Mouse (Mus musculus) cerebellum, postnatal 25 days (tissue): ENCODE data around the gene Dixdc1.

Experiments used
- DNase-seq, 2 experiments: peaks; one replicate each; pipeline ENCODE4 v3.0.0; 2021; ENCODE audit warnings: mixed read lengths in 2 of 2

The Dixdc1 gene

DNA sequence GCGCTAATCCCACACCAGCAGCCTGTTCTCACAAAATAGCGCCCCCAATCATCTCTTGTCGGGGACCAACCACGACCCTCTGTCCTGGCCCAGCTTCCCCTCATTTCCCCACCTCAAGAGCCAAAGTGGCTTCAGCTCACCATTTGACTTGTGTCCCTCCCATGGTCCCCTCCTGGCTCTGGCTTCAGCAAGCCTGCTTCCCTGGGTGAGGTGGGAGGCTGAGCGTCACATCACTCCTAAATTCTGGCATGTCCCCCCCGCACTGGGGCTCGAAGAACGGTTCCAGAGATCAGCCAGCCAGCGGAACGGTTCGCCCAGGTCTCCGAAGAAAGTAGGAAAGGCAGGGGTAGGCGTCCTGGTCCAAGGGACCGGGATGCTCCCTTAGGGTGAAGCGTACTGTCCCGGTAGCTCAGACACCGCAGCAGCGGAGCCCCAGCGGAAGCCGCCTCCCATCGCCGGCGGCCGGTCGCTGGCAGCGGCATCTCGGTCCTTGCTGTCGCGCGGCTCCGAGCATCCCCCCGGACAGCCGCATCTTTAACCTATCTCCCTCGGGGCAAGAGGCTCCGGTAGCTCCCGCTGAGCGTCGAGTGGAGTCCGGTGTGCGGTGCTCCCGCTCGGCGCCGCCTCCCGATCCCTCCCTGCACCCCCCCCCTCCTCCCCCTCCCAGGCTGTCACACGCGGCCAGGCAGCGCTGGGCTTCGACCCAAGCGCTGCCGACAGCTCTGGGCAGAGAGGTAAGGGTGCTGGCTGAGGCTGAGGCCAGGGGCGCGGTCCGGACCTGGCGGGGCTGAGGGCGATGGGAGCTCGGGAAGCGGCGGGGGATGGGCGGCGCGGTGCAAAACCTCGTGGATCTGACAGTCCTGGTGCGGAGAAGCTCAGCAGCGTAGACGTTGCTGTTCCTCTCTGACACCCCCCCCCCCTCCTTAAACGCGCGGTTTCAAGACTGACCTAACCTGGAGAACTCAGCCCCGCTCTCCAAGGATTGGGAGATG is 40.6 kb downstream of the Dixdc1 start:
- DNase-seq: peak; percentile 82 to 84

DNA sequence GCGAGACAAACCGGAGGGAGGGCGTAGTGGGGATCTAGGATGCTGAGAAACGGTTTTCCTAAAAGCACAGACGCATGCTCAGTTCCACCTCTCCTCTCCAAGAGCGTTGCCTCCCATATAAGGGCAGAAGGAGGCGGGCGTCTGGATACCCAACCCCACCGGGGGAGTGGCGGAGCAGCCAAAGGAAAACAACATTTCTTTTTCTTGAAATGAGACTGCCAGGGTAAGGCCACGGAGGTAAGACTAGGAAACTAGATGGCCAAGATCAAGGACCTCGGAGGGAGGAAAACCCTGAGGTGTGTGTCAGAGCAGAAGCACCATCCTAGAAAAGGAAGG is 41.6 kb downstream of the Dixdc1 start:
- peak; percentile 81 to 87 for DNase-seq

DNA sequence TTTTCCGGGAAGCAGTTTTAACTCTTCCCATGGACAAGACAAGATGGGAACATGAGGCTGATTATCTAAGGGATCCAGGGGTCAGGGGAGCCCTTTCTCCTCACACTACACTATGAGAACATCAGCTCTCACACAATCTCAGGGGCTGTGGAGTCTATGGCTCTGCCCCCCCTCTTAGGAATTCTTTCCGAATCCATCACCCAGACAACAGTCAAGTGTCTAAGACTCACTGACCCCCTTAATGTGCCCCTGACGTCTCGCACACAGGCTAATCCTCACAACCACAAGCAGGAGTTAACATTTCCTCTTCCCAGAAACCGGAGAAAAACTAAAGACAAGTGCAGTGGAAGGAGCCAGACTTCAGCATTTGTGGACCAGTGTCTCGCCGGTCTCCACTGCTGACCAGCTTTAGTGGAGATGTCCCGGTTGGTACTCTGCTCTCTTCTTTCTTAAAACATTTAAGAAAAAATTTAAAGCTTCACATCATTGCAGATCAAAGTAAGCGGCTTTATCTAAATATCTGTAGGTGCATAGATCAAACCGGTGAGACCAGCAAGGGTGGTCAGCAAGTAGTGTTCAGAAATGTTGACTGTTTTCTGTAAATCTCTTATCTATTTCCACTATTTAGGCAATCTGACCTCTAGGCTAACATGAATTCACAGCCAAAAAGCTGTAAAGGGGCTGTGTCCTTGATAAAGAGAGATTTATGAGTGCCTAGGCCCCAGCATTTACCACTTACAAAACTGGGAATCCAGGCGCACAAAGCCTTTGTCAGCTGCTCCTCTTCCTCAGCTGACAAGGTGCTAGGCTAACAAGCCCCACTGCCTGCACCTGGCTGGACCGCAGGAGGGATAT is 42.2 kb downstream of the Dixdc1 start:
- DNase-seq: no peak

DNA sequence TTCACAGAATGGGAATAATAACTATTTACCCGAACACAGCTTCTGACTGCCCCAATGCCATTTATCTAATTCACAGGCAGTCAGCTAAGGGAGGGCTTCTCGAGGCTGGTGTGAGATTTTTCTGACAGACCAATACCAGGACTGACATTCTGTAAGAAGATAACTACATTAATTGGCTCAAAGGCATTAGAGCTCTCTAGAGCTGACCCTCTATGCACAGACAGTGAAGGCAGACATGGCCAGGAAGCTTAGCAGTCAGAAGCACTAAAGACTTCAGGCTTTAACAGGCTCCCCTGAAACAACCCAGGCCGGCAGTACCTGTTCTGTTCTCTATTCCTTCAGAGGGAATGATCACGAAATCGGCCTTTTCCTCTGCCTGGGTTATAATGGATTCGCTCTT is 44.2 kb downstream of the Dixdc1 start:
- DNase-seq: no peak

DNA sequence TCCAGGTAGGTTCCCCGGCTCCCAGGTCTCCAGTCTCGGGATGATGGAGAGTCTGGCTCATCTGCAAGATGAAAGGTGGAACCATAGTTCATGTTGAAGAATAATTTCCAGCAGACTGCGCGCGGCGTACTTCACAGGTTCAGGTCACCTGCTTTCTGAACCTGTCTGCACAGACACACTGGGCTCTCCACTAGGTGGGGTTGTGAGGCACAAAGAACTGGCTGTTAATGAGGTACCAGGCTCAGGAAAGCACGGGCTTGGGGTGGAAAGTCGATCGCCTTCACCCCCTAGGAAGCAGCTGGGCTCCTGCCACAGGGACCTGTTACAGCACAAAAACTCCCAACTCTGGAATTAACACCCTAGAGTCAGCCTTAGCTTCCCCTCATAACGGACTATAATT is 45.7 kb downstream of the Dixdc1 start:
- DNase-seq: peak; percentile 47 to 75

DNA sequence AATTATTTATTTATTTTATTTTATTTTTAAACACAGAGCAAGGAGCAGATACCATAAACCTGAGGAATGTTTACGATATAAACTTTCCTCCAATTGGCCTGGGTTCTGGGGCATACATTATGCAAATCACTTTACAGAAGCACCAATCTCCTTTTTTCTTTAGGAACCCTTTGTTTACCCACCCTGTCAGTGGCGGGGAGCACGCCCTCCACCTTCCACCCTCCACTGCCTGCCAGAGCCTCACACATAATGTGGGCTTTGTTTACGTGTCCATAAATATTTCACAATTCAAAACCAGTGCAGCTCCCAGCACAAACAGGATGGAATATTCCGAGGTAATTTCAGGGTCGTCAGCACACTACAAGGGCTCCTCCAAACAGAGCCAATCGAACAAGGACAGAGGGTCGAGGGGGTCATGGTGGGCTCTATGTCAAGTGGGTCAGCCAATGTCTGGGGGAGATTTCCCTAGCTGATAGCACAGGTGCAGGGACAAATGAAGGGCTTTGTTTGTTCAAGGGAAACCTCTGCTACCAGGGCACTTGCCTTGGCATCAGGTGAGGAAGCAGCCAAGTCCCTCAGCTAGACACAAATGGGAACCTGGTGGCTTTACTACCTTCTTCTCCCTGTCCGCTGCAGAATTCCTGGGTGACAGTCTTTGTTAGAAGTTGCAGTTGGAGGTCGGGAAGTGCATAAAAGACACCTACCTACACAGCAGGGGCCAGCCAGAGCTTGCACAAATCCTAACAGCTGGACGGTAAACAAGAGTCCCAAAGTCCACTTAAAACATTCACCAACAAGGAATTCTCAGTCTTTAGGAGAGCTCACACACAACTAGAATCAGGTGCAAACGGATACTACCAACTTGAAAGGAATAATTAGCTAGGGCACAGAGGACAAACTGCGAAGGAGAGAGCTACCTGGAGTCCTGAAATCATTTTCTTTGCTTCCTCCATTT is 46.4 kb downstream of the Dixdc1 start:
- no peak for DNase-seq

DNA sequence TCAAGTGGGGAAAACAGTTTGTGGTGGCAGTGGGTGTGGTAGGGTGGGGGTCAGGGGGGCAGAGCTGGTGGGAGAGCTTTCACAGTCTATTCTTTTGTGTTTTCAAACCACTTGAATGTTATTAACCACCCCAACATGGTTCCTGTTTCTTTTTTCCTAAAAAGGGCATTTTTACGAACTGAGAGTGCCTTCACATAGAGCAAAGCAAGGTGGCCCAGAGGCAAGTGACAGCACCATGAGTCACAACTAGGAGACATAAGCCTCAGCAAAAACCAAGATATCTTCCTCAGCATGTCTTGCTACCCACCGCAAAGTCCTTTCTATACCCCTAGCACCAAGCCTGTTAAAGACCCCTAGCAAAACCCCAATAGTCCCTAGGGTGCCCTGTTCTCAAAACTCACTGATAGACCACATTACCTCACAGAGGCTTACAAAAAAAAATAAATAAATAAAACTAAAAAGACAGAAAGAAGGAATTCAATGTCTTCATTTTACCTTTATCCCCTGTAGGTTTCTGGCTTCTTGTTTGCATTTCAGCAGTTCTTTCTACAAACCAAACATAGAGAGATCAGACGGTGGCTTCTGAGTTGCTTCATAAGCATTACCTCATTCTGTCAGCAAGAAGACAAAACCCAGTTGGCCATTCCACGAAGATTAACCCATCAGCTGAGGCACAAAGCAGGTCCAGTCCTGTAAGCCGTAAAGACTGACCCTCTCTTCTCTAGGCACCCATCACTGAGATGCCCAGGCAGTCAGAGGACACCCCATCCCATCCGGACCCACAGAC is 52.3 kb downstream of the Dixdc1 start:
- DNase-seq: no peak

DNA sequence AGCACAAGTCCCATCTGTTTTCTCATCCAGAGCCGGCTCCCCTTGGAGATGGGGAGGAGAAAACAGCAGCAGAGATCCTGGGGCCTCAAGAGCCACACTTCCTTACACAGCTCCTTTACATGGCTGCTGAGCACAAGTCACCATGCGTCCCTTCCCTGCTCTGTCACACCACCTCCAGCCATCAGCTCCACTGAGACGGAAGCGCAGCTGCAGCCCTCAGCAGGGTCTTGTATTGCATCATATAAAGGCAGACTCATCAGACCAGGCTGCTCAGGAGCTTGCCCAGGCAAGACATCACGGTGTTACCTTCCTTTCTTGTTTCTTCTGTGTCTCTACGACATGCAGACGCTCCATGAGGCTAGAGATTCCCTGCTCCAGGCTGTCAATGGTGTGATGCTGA is 57.6 kb downstream of the Dixdc1 start:
- no peak for DNase-seq

DNA sequence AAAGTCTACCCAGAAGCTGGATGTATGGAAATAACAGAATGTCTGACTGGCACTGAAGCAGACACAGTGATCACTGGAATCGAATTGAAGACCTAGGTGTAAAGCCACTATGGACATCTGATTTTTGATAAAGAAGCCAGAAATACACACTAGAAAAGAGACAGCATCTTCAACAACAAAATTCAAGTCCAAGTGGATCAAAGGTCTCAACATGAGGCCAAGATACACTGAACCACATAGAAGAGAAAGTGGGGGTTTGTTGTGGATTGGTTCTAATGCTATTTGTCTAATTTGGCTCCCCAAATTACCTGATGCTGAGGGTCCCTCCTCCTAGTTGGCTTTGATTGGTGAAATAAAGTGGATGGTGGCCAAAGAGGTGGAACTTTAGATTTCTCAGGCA is 59.9 kb downstream of the Dixdc1 start:
- DNase-seq: no peak

DNA sequence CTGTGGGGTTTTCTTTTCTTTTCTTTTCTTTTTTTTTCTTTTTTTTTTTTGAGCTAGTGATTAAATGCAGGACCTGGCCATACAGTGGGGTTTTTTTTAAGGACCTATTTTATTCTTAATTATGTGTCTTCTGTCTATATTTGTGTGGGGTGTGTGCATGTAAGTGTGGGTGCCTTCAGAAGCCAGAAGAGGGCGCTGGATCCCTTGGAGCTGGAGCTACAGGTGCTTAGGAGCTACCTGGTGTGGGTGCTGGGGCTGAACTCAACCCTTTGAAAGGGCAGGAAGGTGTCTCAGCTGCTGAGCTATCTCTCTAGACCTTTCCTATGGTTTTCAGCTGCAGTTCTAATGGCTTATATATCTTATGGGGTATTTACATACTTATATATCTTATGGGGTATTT is 64.5 kb downstream of the Dixdc1 start:
- DNase-seq: no peak

DNA sequence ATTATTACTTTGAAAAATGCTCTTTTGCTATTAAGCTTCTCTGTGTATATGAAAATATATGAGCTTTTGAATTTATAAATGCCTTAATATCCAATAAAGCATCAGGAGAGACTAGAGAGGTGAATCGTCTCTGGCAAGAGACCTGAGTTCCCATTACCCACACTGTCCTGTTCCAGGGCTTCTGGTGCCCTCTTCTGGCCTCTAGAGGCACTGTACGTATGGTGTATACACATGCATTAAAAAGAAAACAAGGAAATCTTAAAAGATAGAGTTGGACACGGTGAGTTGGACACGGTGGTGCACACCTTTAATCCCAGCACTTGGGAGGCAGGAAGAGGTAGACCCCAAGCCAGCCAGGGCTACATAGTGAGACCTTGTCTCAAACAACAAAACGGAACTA is 68.6 kb downstream of the Dixdc1 start:
- peak; percentile 54 to 73 for DNase-seq

DNA sequence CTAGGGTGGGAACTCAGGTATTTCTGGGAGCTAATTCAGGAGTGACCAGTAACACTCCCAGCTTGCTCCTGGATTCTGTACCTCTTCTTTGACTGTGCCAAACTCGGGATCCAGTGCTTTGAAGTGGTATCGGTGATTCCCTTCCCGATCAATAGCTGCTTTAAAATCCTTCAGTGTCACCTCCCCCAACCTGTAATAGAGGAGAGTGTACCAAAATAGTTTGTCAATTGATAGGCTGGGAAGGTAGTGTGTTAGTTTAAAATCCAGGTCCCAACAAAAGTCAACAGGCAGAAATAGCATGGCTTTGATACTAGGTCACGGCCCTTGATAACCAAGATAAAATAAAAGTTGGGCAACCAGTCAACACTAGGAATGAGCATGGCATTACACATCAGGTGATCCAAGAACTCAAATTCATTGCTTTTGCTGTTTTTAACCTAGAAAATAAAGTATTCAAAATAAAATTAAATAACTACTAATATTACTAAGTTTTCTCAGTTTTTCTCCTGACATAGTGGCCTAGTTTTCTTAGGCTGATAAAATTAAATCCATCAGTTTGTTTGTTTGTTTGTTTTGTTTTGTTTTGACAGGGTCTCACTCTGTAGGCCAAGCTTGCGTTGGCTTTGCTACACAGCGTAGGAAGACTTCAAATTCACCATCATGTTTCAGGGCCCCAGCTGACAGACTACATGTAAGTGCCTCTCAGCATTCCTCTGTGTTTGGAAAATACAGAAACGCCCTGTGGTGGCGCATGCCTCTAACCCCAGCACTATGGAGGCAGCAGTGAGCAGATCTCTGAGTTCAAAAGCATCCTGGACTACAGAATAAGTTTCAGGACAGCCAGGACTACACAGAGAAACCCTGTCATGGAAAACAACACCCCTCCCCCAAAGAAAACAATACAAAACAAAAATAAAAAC is 71.5 kb downstream of the Dixdc1 start:
- DNase-seq: no peak

DNA sequence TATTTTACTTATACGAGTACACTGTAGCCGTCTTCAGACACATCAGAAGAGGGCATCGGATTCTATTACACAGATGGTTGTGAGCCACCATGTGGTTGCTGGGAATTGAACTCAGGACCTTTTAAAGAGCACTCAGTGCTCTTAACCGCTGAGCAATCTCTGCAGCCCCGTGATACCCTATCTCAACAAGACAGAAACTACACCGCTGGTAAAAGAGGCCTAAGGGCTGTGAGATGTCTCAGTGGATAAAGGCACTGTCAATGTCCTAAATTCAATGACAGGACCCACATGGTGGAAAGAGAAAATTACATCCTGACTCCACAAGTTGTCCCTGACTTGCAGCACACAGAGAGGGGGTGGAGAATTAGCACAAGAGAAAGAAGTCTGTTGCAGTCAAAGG is 72.9 kb downstream of the Dixdc1 start:
- no peak for DNase-seq

DNA sequence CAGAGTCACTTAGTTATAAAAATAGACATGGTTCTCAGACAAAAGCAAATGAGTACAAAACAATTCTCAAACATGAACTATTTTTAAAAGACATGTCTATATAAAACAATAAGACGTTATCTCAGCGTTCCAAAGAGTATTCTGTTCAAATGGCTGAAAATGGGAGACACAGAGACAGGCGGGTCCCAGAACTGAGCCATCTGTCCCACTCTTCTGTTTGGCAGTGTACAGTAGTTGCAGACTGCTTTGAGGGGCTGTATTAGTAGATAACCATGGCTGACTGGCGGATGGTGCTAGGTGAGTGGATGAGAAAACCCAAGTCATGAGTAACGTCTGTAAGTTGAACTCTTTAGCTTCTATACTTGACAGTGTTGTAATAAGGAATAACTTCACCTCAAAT is 74.5 kb downstream of the Dixdc1 start:
- DNase-seq: no peak

DNA sequence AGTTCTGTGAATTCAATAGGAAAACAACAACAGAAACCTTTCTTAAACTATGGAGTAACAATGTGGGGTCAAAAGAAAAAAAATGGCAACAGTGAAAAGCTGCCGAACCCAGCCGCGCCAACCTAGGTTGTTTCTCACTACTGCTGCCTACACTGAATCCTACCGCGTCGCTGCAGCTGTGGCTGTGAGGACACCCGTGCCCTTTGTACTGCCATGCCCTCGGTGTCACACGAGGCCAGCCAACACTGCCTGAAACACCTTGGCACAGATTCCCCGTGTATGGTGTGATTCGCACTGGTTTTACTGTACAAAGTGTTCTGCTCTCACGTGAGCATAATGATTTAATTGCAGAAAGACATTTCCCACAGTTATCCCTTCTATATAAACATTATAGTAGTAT is 78.9 kb downstream of the Dixdc1 start:
- DNase-seq: peak; percentile 34 to 43

DNA sequence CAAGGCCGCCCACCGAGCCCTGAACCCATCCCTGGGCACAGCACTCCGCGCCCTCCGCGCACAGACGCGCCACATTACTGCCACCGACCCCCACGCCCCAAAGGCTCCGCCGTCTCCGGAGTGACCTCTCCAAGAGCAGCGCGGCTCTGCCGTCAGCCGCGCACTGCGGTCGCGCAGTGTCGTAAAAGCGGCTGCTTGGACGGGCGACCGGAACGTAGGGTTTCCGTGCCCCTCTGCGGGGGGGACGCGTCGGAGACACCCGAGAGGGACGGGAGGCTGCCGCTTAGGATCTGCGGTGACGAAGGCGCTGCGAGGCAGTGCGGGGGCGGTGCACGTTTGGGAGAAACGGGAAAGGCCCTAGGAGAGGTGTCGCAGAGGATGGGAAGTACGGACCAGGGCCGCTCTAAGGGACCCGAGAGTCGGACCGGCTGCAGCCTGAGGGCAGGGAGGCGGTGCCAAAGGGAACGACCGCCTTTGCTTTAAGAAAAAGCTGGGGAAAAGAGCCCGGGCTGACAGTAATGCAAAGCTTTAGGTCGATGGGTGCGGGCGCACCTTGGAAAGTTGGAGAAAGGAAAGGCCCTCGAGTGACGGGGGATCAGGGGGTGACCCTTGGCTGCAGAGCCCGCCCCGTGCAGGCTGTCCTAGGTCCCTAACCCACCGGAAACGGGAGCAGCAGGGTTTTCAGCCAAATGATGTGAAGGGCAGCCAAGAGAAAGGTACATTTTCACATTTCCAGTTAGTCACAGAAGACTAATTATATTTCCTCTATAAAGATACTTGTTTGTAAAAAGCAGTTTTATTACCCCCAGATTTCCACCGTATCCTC is 79.7 kb downstream of the Dixdc1 start, which contains the start of gene Dlat:
TSS of gene Dlat (minus strand) at position 389 of the 826 bp plus-strand sequence.
- peak; percentile 95 to 96 for DNase-seq

DNA sequence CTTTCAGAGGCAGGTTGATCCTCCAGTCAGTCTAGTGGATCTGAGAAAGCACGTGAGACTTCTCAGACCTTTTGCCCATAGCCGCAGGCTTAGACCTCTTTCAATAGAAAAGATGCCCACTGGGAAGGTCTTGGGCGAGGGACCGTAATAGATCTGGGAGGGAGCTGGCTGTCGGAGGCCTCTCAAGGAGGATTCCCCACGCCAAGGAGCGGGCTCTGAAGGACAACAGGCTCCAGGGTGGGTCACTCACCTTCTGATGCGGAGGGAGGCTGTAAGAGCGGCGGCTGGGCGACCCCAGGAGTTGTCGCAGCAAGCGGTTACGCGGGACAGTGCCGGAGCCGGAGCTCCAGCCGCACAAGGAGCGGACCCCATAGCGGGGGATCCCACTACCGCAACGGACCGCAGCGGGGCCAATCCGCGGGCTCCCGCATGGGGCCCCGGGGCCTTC is 80.4 kb downstream of the Dixdc1 start:
- no peak for DNase-seq

DNA sequence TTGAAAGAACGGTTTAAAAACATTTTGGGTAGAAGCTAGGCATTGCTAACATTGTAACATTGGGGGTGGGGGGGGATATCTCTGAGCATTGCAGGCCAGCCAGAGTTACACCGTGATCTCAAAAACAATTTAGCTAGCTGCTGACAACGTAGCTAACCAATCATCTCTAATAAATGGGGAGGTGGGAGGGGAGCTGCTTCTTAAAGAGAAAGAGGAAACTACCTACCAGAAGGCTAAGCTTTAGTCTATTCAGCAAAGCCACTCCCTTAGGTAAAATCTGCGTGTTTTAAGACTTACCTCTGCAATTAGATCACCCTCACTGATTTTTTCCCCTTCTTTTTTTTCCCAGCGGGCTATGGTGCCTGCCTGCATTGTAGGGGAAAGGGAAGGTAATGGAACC is 80.9 kb downstream of the Dixdc1 start:
- DNase-seq: no peak

DNA sequence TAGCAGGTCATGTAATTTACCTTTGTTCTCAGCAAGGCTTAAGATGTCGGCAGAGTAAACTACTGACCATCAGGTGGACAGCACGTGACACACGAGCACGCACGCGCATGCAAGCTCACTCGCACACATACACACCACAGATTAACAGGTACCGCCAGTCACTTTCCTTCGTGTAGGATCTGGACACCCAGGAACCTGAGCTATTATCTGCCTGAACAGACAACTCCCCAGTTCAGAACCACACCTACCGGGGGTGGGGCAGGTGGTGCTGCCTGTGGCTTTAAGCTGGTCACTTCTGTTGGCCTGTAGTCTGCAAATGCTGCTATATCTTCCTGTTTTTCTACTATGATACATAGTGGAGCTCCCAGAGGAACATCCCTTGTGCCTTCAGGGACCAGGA is 88.8 kb downstream of the Dixdc1 start:
- no peak for DNase-seq
